Mouse (Mus musculus) forebrain, embryonic 14.5 days (tissue): Measurements from ENCODE around the gene Lat2. TPM values are rescaled to one million over a fixed set of nuclear protein-coding genes. Genes with fewer than 3 reads are reported as not detected.

ENCODE experiments used
- ATAC-seq: fragments of 200-750 bp; cut with Nextera tagmentation; 2 replicates; pipeline ENCODE4 v1.8.0; 2017; ENCODE audit warnings: mild to moderate bottlenecking, moderate library complexity
- DNase-seq: peaks from one replicate; pipeline ENCODE4 v3.0.0-alpha.2; 2015; ENCODE audit warnings: low spot score
- H3K27ac ChIP-seq: fragments of 300-500 bp; sonication (generic); 2 replicates; pipeline ENCODE4 v1.5.1; 2014; ENCODE audit warnings: low read depth, mild to moderate bottlenecking, control low read depth, low read length, moderate library complexity
- H3K27me3 ChIP-seq: fragments of 300-500 bp; sonication (generic); replicated peaks from 2 replicates; pipeline ENCODE4 v1.6.1; 2014; ENCODE audit warnings: low read length, control low read depth, mixed read lengths; ENCODE audit not compliant: control insufficient read depth, insufficient read depth
- H3K36me3 ChIP-seq: fragments of 300-500 bp; sonication (generic); 2 replicates; pipeline ENCODE4 v1.6.1; 2014; ENCODE audit warnings: low read length, control low read depth; ENCODE audit not compliant: control insufficient read depth, insufficient read depth
- H3K4me1 ChIP-seq: fragments of 300-500 bp; sonication (generic); 2 replicates; pipeline ENCODE4 v1.6.1; 2014; ENCODE audit warnings: antibody characterized with exemption, low read length, control low read depth; ENCODE audit not compliant: control insufficient read depth, insufficient read depth
- H3K4me2 ChIP-seq: fragments of 300-500 bp; sonication (generic); 2 replicates; pipeline ENCODE4 v1.6.1; 2014; ENCODE audit warnings: mild to moderate bottlenecking, control low read depth, low read length
- H3K4me3 ChIP-seq: fragments of 300-500 bp; sonication (generic); 2 replicates; pipeline ENCODE4 v1.5.1; 2014; ENCODE audit warnings: low read depth, low read length, control low read depth
- H3K9ac ChIP-seq: fragments of 300-500 bp; sonication (generic); 2 replicates; pipeline ENCODE4 v1.6.1; 2014; ENCODE audit warnings: mild to moderate bottlenecking, low read length, control low read depth, moderate library complexity
- H3K9me3 ChIP-seq: fragments of 300-500 bp; sonication (generic); replicated peaks from 2 replicates; pipeline ENCODE4 v1.6.1; 2016; ENCODE audit warnings: low read length, control low read depth, mixed read lengths; ENCODE audit not compliant: control insufficient read depth
- WGBS: fragments of 180-500 bp; shearing (Covaris S2); extraction: QIAGEN DNeasy Blood & Tissue Kit; methylation state at CpG from one replicate; pipeline ENCODE4 v1.1.7; 2014; 5-methylcytosine and 5-hydroxymethylcytosine counted together
- polyA plus RNA-seq: library from polyadenylated mRNA; unstranded; fragments of >200 nt; fragmentation: Nextera tagmentation; extraction: Ambion mirVana; gene quantifications from 2 replicates; pipeline ENCODE4 v1.2.1, GENCODE M21; 2014

The Lat2 gene
- polyA plus RNA-seq, 1 experiment from 2014 or later = 1.6 TPM

DNA sequence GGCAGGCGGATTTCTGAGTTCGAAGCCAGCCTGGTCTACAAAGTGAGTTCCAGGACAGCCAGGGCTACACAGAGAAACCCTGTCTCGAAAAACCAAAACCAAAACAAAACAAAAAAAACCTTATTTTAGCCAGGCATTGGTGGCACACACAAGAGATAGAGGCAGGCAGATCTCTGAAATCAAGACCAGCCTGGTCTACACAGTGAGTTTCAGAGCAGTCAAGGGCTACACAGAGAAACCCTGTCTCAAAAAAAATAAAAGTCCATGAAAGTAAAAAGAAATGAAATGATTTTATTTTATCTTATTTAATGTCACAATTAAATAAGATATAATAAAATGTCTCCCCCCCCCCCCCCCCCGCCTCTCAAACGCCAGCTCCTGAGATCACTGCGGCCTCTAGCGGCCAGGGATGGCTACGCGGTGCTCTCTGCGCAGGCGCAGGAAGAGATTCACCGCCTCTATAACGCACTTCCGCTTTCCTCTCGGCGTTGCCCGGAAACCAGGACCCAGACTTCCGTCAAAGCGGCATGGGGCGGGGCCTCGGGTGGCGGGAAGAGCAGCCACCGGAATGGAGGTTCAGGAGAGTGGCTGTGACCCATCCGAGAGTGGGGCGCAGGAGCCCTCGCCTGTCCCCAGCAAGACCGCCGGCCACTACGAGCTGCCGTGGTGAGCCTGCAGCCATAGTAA lies 32.5 kb downstream of the Lat2 start:
- DNase-seq (peak; percentile 99), ATAC-seq (peak; percentile 98)
- H3K36me3 ChIP-seq = peaks cover 3% of the 10 kb centered on the region; the same call in 1 of the 2 replicates
- peak overlapping the region; percentile 85 for H3K9ac ChIP-seq
- H3K4me1 ChIP-seq = peaks cover 11% of the 10 kb centered on the region; the same call in 1 of the 2 replicates
- no peak overlapping the region for H3K27ac ChIP-seq
- 5% methylated on average over 27 of the region's 30 CpGs for WGBS
- H3K4me3 ChIP-seq = peak overlapping the region; percentile 79
- H3K4me2 ChIP-seq = peak overlapping the region; percentile 80
- no peaks in the 10 kb centered on the region for H3K9me3 ChIP-seq
- no peaks in the 10 kb centered on the region for H3K27me3 ChIP-seq

DNA sequence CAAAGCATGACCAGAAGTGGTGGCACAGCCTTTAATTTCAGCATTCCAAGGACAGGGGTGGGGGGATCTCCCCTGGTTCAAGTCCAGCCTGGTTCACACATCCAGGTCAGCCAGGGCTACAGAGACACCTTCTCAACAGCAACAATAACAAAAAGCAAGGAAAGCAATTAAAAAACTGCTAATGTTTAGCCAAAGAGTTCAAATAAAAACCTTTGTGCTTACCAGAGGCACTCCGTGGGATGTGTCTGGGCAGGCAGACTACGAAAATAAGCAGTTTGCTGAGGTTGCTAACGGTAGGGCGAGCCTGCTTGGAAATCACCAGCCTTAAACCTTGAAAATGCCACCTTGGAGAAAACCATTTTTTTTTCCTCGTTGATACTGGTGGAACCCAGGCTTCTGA lies 33.7 kb downstream of the Lat2 start, which contains the start of gene Rfc2:
Gene Rfc2 (plus strand): TSS at position 221 of the 400 bp plus-strand sequence.
- Histone ChIP-seq H3K4me1 (peaks cover 11% of the 10 kb centered on the region; the same call in 1 of the 2 replicates), H3K27me3 (no peaks in the 10 kb centered on the region), H3K4me2 (no peak within 1 kb of the TSS), H3K36me3 (no peaks in the 10 kb centered on the region), H3K4me3 (no peak within 1 kb of the TSS), H3K9me3 (no peaks in the 10 kb centered on the region), H3K9ac (no peak within 1 kb of the TSS), H3K27ac (no peak within 1 kb of the TSS)
- DNase-seq (no peak), ATAC-seq (no peak)
- WGBS = 81% methylated on average over 5 of the region's 5 CpGs

DNA sequence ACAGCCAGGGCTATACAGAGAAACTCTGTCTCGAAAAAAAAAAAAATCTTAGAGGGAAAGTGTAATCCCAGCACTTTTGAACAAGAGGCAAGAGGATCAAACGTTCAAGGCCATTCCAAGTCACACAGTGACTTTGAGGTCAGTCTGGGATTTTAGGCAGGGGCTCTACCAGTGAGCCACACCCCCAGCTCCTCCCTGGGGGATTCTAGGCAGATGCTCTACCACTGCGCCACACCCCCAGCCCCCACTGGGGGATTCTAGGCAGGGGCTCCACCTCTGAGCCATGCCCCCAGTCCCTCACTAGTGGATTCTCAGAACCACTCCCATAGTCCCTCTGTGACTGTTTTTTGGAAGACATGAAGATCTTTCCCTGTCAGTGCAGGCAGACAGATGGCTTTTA lies 35.7 kb downstream of the Lat2 start:
- no peak for ATAC-seq
- Histone ChIP-seq H3K36me3 (no peaks in the 10 kb centered on the region), H3K9ac (no peak overlapping the region), H3K9me3 (no peaks in the 10 kb centered on the region), H3K4me3 (no peak overlapping the region), H3K4me2 (no peak overlapping the region), H3K27ac (no peak overlapping the region), H3K4me1 (peaks cover 10% of the 10 kb centered on the region; the same call in 1 of the 2 replicates), H3K27me3 (no peaks in the 10 kb centered on the region)
- no peak for DNase-seq
- WGBS = 54% methylated on average over 3 of the region's 3 CpGs

DNA sequence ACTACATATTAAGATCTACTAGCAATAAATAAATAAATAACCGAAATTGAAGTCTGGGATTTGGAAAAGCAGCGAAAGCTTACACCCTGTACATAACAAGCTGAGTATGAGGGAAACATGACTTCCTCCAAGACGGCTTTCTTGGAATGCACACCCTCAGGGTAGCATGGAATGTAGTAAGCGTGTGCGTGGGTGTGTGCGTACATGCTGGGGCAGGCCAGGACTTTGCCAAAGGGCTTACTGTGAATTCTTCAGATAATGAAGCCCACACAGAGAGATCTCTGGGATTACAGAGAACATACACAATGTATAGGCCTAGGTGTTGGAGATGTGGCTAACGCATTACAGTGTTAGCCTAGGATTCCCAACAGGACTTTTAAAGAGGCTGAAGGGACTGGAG lies 37.3 kb downstream of the Lat2 start:
- Histone ChIP-seq H3K4me1 (no peaks in the 10 kb centered on the region), H3K27me3 (no peaks in the 10 kb centered on the region), H3K27ac (no peak overlapping the region), H3K4me3 (no peak overlapping the region), H3K4me2 (no peak overlapping the region), H3K9me3 (no peaks in the 10 kb centered on the region), H3K9ac (no peak overlapping the region), H3K36me3 (no peaks in the 10 kb centered on the region)
- no peak for ATAC-seq
- WGBS = 89% methylated on average over 7 of the region's 7 CpGs
- DNase-seq = no peak

- no peaks in the 10 kb centered on the region for H3K4me1 ChIP-seq
- H3K9me3 ChIP-seq = no peaks in the 10 kb centered on the region
- ATAC-seq = no peak
- H3K9ac ChIP-seq = no peak overlapping the region
- no peaks in the 10 kb centered on the region for H3K36me3 ChIP-seq
- DNase-seq = no peak
- no peak overlapping the region for H3K4me3 ChIP-seq
- H3K27me3 ChIP-seq = no peaks in the 10 kb centered on the region
- WGBS = 78% methylated on average over 14 of the region's 14 CpGs
- H3K27ac ChIP-seq = no peak overlapping the region
- no peak overlapping the region for H3K4me2 ChIP-seq
These were observed 38.2 kb downstream of the Lat2 start for GRCm38 (mm10) chr5:134576517-134577220.

GRCm38 (mm10) chr5:134575833-134576232 lies 39.0 kb downstream of the Lat2 start:
- ATAC-seq (no peak), DNase-seq (no peak)
- Histone ChIP-seq H3K9ac (no peak overlapping the region), H3K9me3 (0 out of 2 replicates have a peak, but pooled peaks cover 1% of the 10 kb centered on the region), H3K27ac (no peak overlapping the region), H3K4me1 (no peaks in the 10 kb centered on the region), H3K27me3 (no peaks in the 10 kb centered on the region), H3K4me3 (no peak overlapping the region), H3K36me3 (no peaks in the 10 kb centered on the region), H3K4me2 (no peak overlapping the region)
- 92% methylated on average over 5 of the region's 5 CpGs for WGBS

- Histone ChIP-seq H3K4me1 (no peaks in the 10 kb centered on the region), H3K4me2 (peak overlapping the region; percentile 59), H3K27me3 (no peaks in the 10 kb centered on the region), H3K27ac (no peak overlapping the region), H3K9ac (peak overlapping the region; percentile 43; the same call in 1 of the 2 replicates), H3K9me3 (0 out of 2 replicates have a peak, but pooled peaks cover 3% of the 10 kb centered on the region), H3K4me3 (peak overlapping the region; percentile 28), H3K36me3 (no peaks in the 10 kb centered on the region)
- 45% methylated on average over 10 of the region's 10 CpGs for WGBS
- DNase-seq (no peak), ATAC-seq (no peak)
These were observed 42.2 kb downstream of the Lat2 start for GRCm38 (mm10) chr5:134572508-134573214.

GRCm38 (mm10) chr5:134571730-134572507 lies 42.9 kb downstream of the Lat2 start:
- Histone ChIP-seq H3K4me1 (no peaks in the 10 kb centered on the region), H3K27me3 (no peaks in the 10 kb centered on the region), H3K4me2 (peak overlapping the region; percentile 59), H3K9me3 (0 out of 2 replicates have a peak, but pooled peaks cover 3% of the 10 kb centered on the region), H3K4me3 (peak overlapping the region; percentile 28), H3K36me3 (no peaks in the 10 kb centered on the region), H3K27ac (peak overlapping the region; percentile 15; the same call in 1 of the 2 replicates), H3K9ac (peak overlapping the region; percentile 43)
- 1% methylated on average over 23 of the region's 23 CpGs for WGBS
- peak; percentile 84 for ATAC-seq
- peak; percentile 90 for DNase-seq
